Mouse (Mus musculus) heart, adult 2 months (tissue): Measurements from ENCODE around the gene Slc9a9.

Source experiments
- CTCF ChIP-seq: fragments of 200-600 bp; IDR thresholded peaks from 2 replicates; pipeline ENCODE4 v1.8.1; 2022; ENCODE audit warnings: antibody characterized with exemption, mild to moderate bottlenecking, moderate library complexity
- EP300 ChIP-seq: fragments of 200-500 bp; IDR thresholded peaks from 2 replicates; pipeline ENCODE4 v1.6.1; 2011; ENCODE audit warnings: low read depth, low read length, control low read depth; ENCODE audit not compliant: insufficient read depth
- POLR2A ChIP-seq: fragments of 200-500 bp; IDR thresholded peaks from 2 replicates; pipeline ENCODE4 v1.6.1; 2011; ENCODE audit warnings: mild to moderate bottlenecking, low read depth, low read length, control low read depth; ENCODE audit not compliant: insufficient read depth

DNA sequence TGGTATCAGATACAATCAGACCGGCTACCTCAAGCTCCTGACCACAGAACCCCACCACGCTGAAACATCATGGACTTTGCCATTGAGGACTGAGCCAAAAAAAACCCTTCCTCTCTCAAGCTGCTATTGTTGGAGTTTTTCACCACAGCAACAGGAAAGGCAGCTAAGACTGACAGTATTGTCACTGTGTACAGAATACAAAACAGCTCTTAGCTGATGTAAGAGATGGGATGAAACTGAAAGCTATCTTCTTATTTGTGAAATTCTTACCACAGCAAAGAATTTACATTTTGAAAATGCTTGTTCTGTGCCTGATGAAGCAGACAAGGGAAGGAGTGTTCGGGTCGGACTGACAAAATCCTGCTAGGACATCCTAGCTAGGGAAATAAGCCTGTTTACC, 584.5 kb downstream of the Slc9a9 start:
- TF ChIP-seq CTCF: no peak
- no peak for TF ChIP-seq POLR2A
- no peak for TF ChIP-seq EP300
